Mouse (Mus musculus) small intestine, adult 2 months (tissue): ENCODE measurements around the gene Inpp5a.

Source experiments
- CTCF ChIP-seq: fragments of 200-500 bp; IDR thresholded peaks from 2 replicates; pipeline ENCODE4 v1.5.1; 2012; ENCODE audit warnings: low read depth, mild to moderate bottlenecking, control low read depth, inconsistent platforms, low read length, moderate library complexity, mixed read lengths; ENCODE audit not compliant: insufficient replicate concordance, insufficient read length; ENCODE audit errors: extremely low read depth
- POLR2A ChIP-seq: fragments of 200-500 bp; IDR thresholded peaks from 2 replicates; pipeline ENCODE4 v1.6.1; 2012; ENCODE audit warnings: low read depth, mild to moderate bottlenecking, control low read depth, inconsistent platforms, low read length, moderate library complexity

GRCm38 (mm10) chr7:139387921-139388669 lies 814 bp upstream of the Inpp5a start:
- TF ChIP-seq POLR2A (no peak), CTCF (no peak)
